Comparison of ENCODE assay signal across 8 mouse cellular contexts in the genomic region with DNA sequence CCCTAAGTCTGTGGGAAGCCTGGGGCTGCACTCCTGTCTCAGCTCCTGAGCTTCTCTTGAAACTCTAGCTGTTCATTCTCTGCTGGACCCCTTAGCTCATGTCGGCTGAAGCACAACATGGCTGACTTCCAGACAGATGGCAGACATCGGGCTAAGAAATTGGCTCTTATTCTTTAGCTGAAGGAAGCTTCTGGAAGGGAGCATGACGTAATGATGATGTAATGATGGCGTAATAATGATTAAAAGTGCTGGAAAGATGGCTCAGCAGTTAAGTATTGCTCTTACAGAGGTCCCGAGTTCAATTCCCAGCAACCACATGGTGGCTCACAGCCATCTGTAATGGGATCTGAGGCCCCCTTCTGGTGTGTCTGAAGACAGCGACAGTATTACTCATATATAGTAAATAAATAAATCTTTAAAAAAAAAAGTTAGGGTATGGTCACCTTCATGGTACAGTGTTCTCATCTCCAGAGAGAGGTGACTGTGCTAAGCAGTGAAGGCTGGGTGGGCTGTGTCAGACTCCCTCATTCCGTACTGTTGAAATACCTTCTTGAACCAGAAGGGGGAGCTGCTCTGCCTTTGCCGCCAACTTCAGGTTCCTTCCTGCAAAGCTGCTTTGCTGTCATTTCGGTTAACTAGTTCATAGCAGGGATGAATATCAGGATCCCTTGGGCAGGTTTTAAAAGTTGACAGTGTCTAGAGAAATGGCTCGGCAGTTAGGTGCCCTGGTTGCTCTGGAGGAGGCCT. TPM values are rescaled to one million over a fixed set of nuclear protein-coding genes. Genes with fewer than 3 reads are reported as not detected.
DNase-seq lines count a peak whose midpoint lies in the region; ATAC-seq and TF ChIP-seq lines count a peak whose summit lies in the region.

No protein-coding gene starts in this region.

- TF ChIP-seq CTCF in heart, postnatal 0 days (IDR thresholded peaks at IDR 0.05; ENCODE audit: low read depth) = peak; percentile 61

- no peaks in the 10 kb centered on the region for H3K4me1 ChIP-seq in heart, postnatal 0 days (ENCODE audit: control insufficient read depth, insufficient read depth)
- H3K4me1 ChIP-seq in liver, embryonic 12.5 days = peaks cover 24% of the 10 kb centered on the region

- WGBS in heart, postnatal 0 days = 69% methylated on average over 10 of the region's 10 CpGs
- WGBS in liver, embryonic 12.5 days (ENCODE audit: insufficient replicate concordance) = 73% methylated on average over 10 of the region's 10 CpGs

- H3K27me3 ChIP-seq in heart, postnatal 0 days (ENCODE audit: control insufficient read depth, insufficient read depth, low read length) = no peaks in the 10 kb centered on the region
- no peaks in the 10 kb centered on the region for H3K27me3 ChIP-seq in liver, embryonic 12.5 days (replicated peaks)

- no peak for DNase-seq in heart, postnatal 0 days (ENCODE audit: low spot score)
- DNase-seq in heart, postnatal 36 days = no peak
- DNase-seq in 3T3-L1 (ENCODE audit: low read depth, low spot score) (peak; percentile 66), ES-CJ7 (ENCODE audit: low read depth, low spot score) (peak; percentile 70)
- DNase-seq in thymus, postnatal 4 days = peak; percentile 53
- DNase-seq in ovary, postnatal 36 days (ENCODE audit: low spot score) = no peak
- DNase-seq in urinary bladder, postnatal 10 days (ENCODE audit: low spot score) = no peak

- H3K9me3 ChIP-seq in heart, postnatal 0 days (replicated peaks; ENCODE audit: control insufficient read depth, low read length) = no peaks in the 10 kb centered on the region
- no peaks in the 10 kb centered on the region; the same call in 1 of the 2 replicates for H3K9me3 ChIP-seq in liver, embryonic 12.5 days (replicated peaks)

- H3K4me3 ChIP-seq in heart, postnatal 0 days (ENCODE audit: low read depth, low read length) = no peak overlapping the region
- no peak overlapping the region for H3K4me3 ChIP-seq in liver, embryonic 12.5 days

- intact Hi-C loops in heart, postnatal 36 days (cut with DNase I) = no loop called here

- no peak for TF ChIP-seq EP300 in heart, postnatal 0 days (IDR thresholded peaks at IDR 0.05; ENCODE audit: low read depth)

- peaks cover 49% of the 10 kb centered on the region for H3K36me3 ChIP-seq in heart, postnatal 0 days (replicated peaks; ENCODE audit: control insufficient read depth, insufficient read depth, low read length)
- H3K36me3 ChIP-seq in liver, embryonic 12.5 days = peaks cover 99% of the 10 kb centered on the region

- no peak overlapping the region for H3K27ac ChIP-seq in heart, postnatal 0 days (ENCODE audit: low read depth)
- peak overlapping the region; percentile 62 for H3K27ac ChIP-seq in liver, embryonic 12.5 days

- no peak for ATAC-seq in heart, postnatal 0 days (ENCODE audit: insufficient read depth, low read depth)
- no peak for ATAC-seq in liver, embryonic 12.5 days

- no peak overlapping the region for H3K9ac ChIP-seq in heart, postnatal 0 days (replicated peaks; ENCODE audit: low read depth, low read length)
- H3K9ac ChIP-seq in liver, embryonic 12.5 days = no peak overlapping the region

- H3K4me2 ChIP-seq in heart, postnatal 0 days (ENCODE audit: low read depth, low read length) = no peak overlapping the region
- no peak overlapping the region for H3K4me2 ChIP-seq in liver, embryonic 12.5 days

RNA-seq across cellular contexts. Expression of a gene that starts 16.4 kb away (rescaled TPM):
- total RNA-seq in heart, postnatal 0 days (2014; rRNA removed; ENCODE audit: low replicate concordance) = 16.9 and 23.2 TPM in 2 replicates
- polyA plus RNA-seq in heart, postnatal 0 days (2015; fragmentation: Nextera tagmentation; extraction: Ambion mirVana) = 22.0 and 27.4 TPM in 2 replicates
- total RNA-seq in heart, postnatal 36 days (2021) = 10 to 100 TPM; 12.8 to 12.9 TPM
- polyA plus RNA-seq in liver, embryonic 12.5 days (2016; fragmentation: Nextera tagmentation; extraction: Ambion mirVana) = 10.0 and 10.3 TPM in 2 replicates

RNA-seq across cellular contexts. Expression of a gene that starts 23.7 kb away (rescaled TPM):
- 8.0 and 10.7 TPM in 2 replicates for total RNA-seq in heart, postnatal 0 days (2014; rRNA removed; ENCODE audit: low replicate concordance)
- polyA plus RNA-seq in heart, postnatal 0 days (2015; fragmentation: Nextera tagmentation; extraction: Ambion mirVana) = 8.4 and 9.3 TPM in 2 replicates
- 1 to 10 TPM; 6.4 to 7.0 TPM for total RNA-seq in heart, postnatal 36 days (2021)
- 10.4 and 11.2 TPM in 2 replicates for polyA plus RNA-seq in liver, embryonic 12.5 days (2016; fragmentation: Nextera tagmentation; extraction: Ambion mirVana)

RNA-seq across cellular contexts. Expression of a gene that starts 36.2 kb away (rescaled TPM):
- 56.5 and 70.4 TPM in 2 replicates for total RNA-seq in heart, postnatal 0 days (2014; rRNA removed; ENCODE audit: low replicate concordance)
- polyA plus RNA-seq in heart, postnatal 0 days (2015; fragmentation: Nextera tagmentation; extraction: Ambion mirVana) = 24.7 and 31.8 TPM in 2 replicates
- total RNA-seq in heart, postnatal 36 days (2021) = 10 to 100 TPM; 86.2 to 91.5 TPM
- 10.9 and 12.0 TPM in 2 replicates for polyA plus RNA-seq in liver, embryonic 12.5 days (2016; fragmentation: Nextera tagmentation; extraction: Ambion mirVana)

RNA-seq across cellular contexts. Expression of a gene that starts 38.9 kb away (rescaled TPM):
- 92.5 and 95.3 TPM in 2 replicates for total RNA-seq in heart, postnatal 0 days (2014; rRNA removed; ENCODE audit: low replicate concordance)
- polyA plus RNA-seq in heart, postnatal 0 days (2015; fragmentation: Nextera tagmentation; extraction: Ambion mirVana) = 41.4 and 47.7 TPM in 2 replicates
- total RNA-seq in heart, postnatal 36 days (2021) = 10 to 100 TPM; 72.7 to 88.8 TPM
- polyA plus RNA-seq in liver, embryonic 12.5 days (2016; fragmentation: Nextera tagmentation; extraction: Ambion mirVana) = 74.4 and 85.1 TPM in 2 replicates

RNA-seq across cellular contexts. Expression of a gene that starts 55.1 kb away (rescaled TPM):
- total RNA-seq in heart, postnatal 0 days (2014; rRNA removed; ENCODE audit: low replicate concordance) = 1.7 and 11.3 TPM in 2 replicates
- polyA plus RNA-seq in heart, postnatal 0 days (2015; fragmentation: Nextera tagmentation; extraction: Ambion mirVana) = 6.5 and 9.0 TPM in 2 replicates
- 1 to 10 TPM; 3.5 to 4.4 TPM for total RNA-seq in heart, postnatal 36 days (2021)
- 11.4 and 12.2 TPM in 2 replicates for polyA plus RNA-seq in liver, embryonic 12.5 days (2016; fragmentation: Nextera tagmentation; extraction: Ambion mirVana)

Comparison
In these comparisons a context has a peak if more than half of its experiments do, and no peak if none do; other contexts are left out.
1. DNase-seq: peak in 3T3-L1 (single experiment), ES-CJ7 (single experiment) and thymus, postnatal 4 days (single experiment); none in heart, postnatal 0 days (single experiment), heart, postnatal 36 days (0 of 2), ovary, postnatal 36 days (single experiment) and urinary bladder, postnatal 10 days (single experiment).